Mouse (Mus musculus): ENCODE measurements at regions not wholly inside any gene's neighbourhood (a gene's known extent, or its start where the extent isn't known, plus 50 kb on each side); places are given as distances from the start of the nearest gene placed in this dataset.

- TF ChIP-seq POLR2A (IDR thresholded peaks at IDR 0.05; ENCODE audit: low read depth, low read length), result no peak
- TF ChIP-seq CTCF (conservative IDR thresholded peaks at IDR 0.05; ENCODE audit: insufficient read depth, insufficient read length, low read depth, low read length), result no peak
These were observed 384.0 kb downstream of the Atp6ap1l start for GRCm38 (mm10) chr13:90520992-90521757.
